Mouse (Mus musculus): ENCODE measurements at regions not wholly inside any gene's neighbourhood (a gene's known extent, or its start where the extent isn't known, plus 50 kb on each side); places are given as distances from the start of the nearest gene placed in this dataset.
"Not testable (repeated sequence)": the region's sequence is repeated elsewhere in the genome, so short reads cannot be mapped to it uniquely, and the experiment has no call there.

- no peak for DNase-seq (ENCODE audit: low read depth, low spot score)
Observed at GRCm38 (mm10) chr15:87818566-87818965, 274.5 kb downstream of the Fam19a5 start.

GRCm38 (mm10) chr15:87842097-87842496 lies 298.0 kb downstream of the Fam19a5 start:
- no peak for DNase-seq (ENCODE audit: low read depth, low spot score)

- DNase-seq (ENCODE audit: low read depth, low spot score): no peak
Observed at GRCm38 (mm10) chr15:87859069-87859468, 315.0 kb downstream of the Fam19a5 start.

DNA sequence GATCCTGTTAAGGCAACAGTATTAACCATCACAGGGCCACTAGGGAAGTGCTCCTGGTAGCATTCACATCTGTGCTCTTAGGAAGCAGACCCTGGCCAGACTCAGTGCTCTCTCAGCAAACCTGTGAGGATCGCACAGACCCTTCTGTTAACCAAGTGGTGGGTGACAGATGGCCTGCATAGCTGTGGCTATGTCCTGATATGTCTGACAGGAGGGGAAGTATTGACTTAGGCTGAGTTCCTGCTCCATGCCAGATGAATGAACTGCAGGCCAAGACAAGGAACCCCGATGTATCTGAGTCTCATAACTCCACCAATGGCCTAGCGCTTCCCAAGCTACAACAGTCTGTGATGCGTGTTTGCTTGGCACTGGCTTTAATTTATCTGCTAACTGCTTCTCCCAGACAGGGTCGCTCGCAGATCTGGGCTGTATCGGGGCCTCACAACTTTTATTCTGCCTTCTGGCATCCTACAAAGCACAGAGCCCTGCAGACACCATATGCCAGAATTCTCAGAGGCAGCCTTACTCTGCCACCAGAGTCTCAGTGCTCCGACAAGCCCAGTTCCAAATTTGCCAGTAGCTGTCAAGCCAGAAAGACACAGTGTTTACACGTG lies 332.3 kb downstream of the Fam19a5 start:
- DNase-seq (ENCODE audit: low read depth, low spot score): no peak

GRCm38 (mm10) chr15:87890903-87891302 lies 346.8 kb downstream of the Fam19a5 start:
- DNase-seq (ENCODE audit: low read depth, low spot score): no peak

DNA sequence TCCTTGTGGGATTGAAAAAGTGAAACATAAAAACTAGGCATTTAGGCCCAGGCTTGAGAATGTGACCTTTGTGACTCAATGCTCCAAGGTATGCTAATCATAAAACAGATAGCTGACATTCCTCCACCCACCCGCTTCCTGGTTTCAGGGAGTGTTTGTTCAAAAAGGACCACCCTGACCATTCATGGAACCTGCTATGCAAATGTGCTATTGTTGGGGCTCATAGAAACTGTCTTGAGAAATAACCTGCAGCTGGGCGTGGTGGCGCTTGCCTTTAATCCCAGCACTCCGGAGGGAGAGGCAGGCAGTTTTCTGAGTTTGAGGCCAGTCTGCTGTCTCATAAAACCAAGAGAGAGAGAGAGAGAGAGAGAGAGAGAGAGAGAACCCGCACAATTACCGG lies 350.8 kb downstream of the Fam19a5 start:
- DNase-seq (ENCODE audit: low read depth, low spot score): not testable (repeated sequence)

DNA sequence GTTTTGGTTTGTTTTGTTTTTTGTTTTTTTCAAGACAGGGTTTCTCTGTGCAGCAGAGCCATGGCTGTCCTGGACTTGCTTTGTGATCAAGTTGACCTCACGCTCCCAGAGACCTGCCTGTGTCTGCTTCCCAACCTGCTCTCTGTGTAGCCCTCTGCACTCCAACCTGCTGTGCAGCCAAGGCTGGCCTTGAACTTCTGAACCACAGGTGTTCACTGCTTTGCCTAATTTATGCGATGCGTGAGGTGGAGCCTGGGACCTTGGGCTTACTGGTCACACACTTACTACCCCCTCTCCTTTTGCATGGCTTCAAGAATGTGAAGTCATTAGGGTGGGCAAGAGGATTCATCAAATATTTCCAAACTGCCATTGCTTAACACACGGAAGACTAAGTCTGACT lies 354.6 kb downstream of the Fam19a5 start:
- DNase-seq (ENCODE audit: low read depth, low spot score): no peak

- no peak for DNase-seq (ENCODE audit: low read depth, low spot score)
Observed at GRCm38 (mm10) chr15:87904436-87904835, 360.3 kb downstream of the Fam19a5 start.

GRCm38 (mm10) chr15:87906310-87906709 lies 362.2 kb downstream of the Fam19a5 start:
- DNase-seq (ENCODE audit: low read depth, low spot score): no peak

GRCm38 (mm10) chr15:87922091-87922490 lies 378.0 kb downstream of the Fam19a5 start:
- DNase-seq (ENCODE audit: low read depth, low spot score): no peak

- no peak for DNase-seq (ENCODE audit: low read depth, low spot score)
Observed at GRCm38 (mm10) chr15:87922781-87923446, 378.8 kb downstream of the Fam19a5 start.

DNA sequence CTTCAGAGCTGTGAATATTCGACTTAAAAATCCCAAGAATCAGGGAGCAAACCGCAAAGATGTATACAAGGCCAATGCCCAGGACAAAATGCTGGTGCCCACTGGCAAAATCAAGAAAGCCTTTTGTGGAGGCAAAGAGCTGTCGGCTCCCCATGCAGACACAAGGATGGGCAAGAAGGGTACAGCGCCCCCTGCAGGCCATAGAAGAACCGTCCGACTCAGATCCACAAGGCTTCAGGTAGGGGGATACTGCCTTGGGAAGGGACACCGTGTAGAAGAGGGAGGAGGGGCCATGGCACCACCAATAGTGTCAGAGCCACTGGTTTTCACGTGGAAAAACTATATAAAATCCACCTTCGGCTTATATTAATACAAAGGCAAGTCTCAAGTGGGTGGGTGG lies 379.8 kb downstream of the Fam19a5 start:
- no peak for DNase-seq (ENCODE audit: low read depth, low spot score)

- DNase-seq (ENCODE audit: low read depth, low spot score): no peak
Observed at GRCm38 (mm10) chr15:87936041-87936440, 391.9 kb downstream of the Fam19a5 start.

DNA sequence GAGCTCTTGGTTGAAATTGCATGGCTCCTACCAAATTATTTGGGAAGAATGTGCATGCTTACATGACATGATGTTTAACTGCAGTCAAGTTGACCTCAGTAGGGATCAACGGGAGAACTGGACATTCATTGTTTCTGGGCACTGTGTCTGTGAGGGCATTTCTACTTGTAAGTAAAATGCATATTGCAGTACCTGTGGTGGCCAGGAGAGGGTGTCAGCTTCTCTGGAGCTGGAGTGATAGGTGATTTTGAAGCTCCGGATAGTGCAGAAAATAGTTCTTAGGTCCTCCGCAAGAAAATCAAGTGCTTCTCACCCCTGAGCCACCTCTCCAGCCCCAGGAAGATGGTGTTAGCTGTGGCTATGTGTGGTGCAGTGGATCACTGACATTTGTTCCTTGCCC lies 396.7 kb downstream of the Fam19a5 start:
- no peak for DNase-seq (ENCODE audit: low read depth, low spot score)

DNA sequence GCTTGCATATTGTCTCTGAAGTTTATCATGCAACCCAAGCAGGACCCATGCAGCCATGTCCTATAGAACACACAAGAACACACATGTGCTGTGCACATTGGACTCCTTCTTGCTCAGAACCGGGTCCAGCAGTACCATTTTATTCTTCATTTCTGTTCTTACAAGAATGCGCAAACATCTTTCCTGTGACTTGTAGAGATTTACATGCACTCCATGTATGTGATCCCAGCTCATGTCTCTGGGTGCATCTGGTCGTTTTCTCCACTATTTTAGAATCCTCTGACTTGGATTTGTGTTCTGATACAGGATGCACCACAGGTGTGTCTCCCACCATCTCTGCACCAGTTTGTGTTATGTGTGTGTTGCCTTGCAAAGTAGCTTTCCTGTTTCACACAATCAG lies 408.4 kb downstream of the Fam19a5 start:
- no peak for DNase-seq (ENCODE audit: low read depth, low spot score)

DNA sequence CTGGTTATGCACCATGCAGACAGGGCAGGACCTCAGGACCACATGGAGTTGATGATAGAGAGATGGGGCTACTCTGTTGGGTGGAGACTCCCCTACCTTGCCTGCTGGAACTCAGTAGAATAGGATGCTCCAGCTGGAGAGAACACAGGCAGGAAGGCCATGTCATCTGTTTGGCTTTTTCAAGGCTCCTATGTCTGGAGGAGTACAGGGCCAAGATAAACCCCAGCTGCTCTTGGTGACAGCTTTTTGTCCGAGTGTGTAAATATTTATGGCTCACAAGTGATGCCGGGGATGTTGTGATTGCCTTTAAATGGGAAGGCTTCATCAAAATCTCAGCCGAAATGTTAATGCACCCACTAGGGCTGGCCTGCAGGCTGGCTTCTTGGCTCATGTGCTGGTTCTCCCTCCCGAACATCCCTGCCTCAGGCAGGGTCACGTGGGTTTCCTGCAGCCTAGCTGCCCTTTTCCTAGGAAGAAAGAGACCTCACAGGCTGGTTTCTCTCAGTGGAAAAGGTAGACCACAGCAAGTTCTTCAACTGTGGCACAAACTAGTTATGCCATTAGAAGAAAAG lies 411.7 kb downstream of the Fam19a5 start:
- DNase-seq (ENCODE audit: low read depth, low spot score): no peak

- DNase-seq (ENCODE audit: low read depth, low spot score): no peak
Observed at GRCm38 (mm10) chr15:87958866-87959265, 414.8 kb downstream of the Fam19a5 start.

GRCm38 (mm10) chr15:87972641-87973040 lies 428.5 kb downstream of the Fam19a5 start:
- no peak for DNase-seq (ENCODE audit: low read depth, low spot score)

DNA sequence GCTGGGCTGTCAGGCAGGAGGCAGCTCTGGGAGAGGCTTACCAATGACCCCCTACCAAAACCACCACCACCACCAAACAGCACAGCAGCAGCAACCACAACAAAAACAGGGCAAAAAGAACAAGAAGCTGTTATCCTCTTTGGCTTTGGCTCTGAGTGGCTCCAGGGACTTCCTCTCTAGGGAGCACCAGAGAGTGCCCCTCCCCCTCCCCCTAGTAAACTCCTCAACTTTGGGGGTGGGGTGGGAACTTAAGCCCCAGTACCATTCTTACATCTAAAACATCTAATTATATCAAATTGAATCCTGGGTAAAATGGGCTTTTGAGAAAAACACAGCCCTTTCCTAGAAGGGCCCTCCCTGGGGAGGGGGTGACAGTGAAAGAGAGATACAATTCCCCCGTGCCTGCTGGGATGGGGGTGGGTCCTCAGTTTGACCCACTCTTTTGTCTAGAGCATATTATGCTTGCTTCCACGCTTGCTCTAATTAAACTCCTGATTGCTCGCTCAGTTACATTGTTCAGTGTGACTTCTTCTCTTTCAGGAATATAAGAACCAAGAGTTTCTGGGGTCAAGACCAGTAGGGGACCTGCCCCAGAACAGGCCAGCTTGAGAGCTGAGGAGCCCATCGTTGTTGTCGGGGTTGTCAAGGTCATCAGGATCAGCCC lies 443.4 kb downstream of the Fam19a5 start:
- DNase-seq (ENCODE audit: low read depth, low spot score): no peak

GRCm38 (mm10) chr15:87994546-87994945 lies 450.4 kb downstream of the Fam19a5 start:
- no peak for DNase-seq (ENCODE audit: low read depth, low spot score)

- no peak for DNase-seq (ENCODE audit: low read depth, low spot score)
Observed at GRCm38 (mm10) chr15:88017076-88017475, 473.0 kb downstream of the Fam19a5 start.

DNA sequence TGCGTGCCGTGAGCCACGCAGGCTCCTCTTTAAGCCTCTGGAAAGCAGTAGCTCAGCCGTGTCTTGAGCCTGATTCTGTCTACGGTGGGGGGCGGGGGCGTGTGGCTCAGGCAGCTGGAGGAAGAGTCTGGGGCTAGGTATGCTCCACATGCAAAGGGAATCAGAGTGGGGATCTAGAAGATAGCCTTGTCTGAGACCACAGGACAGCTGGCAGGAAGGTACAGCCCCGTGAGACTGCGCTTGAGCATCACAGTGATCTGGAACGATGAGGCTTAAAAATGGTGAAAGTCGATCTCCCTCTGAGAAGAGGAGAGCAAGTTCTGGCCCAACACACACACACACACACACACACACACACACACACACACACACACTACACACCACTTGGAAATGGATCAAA lies 488.7 kb downstream of the Fam19a5 start:
- DNase-seq (ENCODE audit: low read depth, low spot score): no peak

DNA sequence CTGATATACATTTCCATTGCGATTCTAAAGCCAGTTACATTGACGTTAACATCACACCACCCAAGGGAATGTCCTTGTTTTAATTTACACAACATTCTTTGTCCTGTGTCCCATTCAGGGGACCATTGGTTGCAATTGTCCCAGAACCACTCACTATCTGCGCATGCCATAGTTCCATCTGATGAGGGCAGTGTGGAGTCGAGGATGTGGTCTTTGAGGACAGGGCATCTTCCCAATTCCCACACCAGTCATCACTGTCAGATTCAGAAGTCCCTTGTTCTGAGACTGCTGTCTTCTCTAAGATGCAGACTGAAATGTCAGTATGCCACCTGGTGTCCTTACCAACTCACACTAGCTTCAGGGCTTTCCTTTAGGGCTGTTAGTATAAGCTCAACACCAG lies 489.6 kb downstream of the Fam19a5 start:
- no peak for DNase-seq (ENCODE audit: low read depth, low spot score)

All from WW6 (cell line).